Mouse (Mus musculus) C3H10T1/2 (cell line): ENCODE data around the gene Sox14. TPM values are rescaled to one million over a fixed set of nuclear protein-coding genes. Genes with fewer than 3 reads are reported as not detected.

Source experiments
- polyA plus RNA-seq, 2 experiments: library from polyadenylated mRNA; unstranded; fragments of >200 nt; fragmentation: generic; extraction: Trizol; gene quantifications; one replicate each; pipeline ENCODE4 v1.2.1; 2012; ENCODE audit warnings: missing spikeins in 2 of 2

The Sox14 gene
- polyA plus RNA-seq = not detected

GRCm38 (mm10) chr9:99875618-99876372 is at the start of gene Sox14:
Gene Sox14, minus strand, starts transcription at chr9:99876170.

Other genes starting within 250 kb of the Sox14 start
- gene Dzip1l, start 246.7 kb downstream of the Sox14 start, polyA plus RNA-seq = 1 to 10 TPM; 2.9 to 8.0 TPM
- under 1 TPM in 1 of 2 experiments, not detected in 1; 0.01 TPM for gene Cldn18, start 158.9 kb downstream of the Sox14 start, polyA plus RNA-seq